Mouse (Mus musculus): ENCODE measurements around the gene Slc44a2. TPM values are rescaled to one million over a fixed set of nuclear protein-coding genes. Genes with fewer than 3 reads are reported as not detected.

Slc44a2 gene
- polyA plus RNA-seq, 1 experiment, result 271 TPM

DNA sequence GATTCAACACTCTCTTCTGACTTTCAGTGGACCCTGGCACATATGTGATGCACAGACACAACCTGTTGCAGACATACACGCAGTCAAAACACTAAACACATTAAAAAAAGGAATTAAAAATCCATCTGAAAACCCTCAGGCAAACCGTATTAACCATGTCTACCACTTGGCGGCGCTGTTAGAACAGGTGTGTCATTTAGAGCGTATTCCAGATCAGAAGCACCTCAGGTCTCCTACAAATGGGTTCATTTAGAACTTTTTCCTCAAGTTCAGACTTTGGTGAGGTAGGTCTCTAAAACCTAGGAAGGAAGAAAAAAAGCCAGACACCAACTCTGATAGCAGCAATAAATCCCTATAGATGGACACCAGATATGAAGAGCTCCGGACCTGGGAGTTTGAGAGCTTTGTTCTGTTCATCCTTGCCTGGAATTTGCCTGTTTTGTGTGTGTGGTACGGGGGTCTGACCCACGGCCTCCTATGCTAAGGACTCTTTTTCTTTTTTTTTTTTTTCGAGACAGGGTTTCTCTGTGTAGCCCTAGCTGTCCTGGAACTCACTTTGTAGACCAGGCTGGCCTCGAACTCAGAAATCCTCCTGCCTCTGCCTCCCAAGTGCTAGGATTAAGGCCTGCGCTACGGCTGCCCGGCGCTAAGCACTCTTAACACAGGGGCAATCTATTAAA is 46.2 kb downstream of the Slc44a2 start:
- WGBS, result 28% methylated on average over 14 of the region's 14 CpGs
- peak; percentile 60 for DNase-seq
- Histone ChIP-seq H3K4me1 (ENCODE audit: control insufficient read depth, insufficient read depth, low read length) (peaks cover 6% of the 10 kb centered on the region), H3K4me3 (replicated peaks; ENCODE audit: extremely low read depth, low read depth, low read length) (peak overlapping the region; percentile 38)
- TF ChIP-seq POLR2A (IDR thresholded peaks at IDR 0.05; ENCODE audit: borderline replicate concordance, extremely low read depth, low read depth, low read length) (no peak), CTCF (IDR thresholded peaks at IDR 0.05; ENCODE audit: insufficient read depth, low read length) (peak; percentile 46)

DNA sequence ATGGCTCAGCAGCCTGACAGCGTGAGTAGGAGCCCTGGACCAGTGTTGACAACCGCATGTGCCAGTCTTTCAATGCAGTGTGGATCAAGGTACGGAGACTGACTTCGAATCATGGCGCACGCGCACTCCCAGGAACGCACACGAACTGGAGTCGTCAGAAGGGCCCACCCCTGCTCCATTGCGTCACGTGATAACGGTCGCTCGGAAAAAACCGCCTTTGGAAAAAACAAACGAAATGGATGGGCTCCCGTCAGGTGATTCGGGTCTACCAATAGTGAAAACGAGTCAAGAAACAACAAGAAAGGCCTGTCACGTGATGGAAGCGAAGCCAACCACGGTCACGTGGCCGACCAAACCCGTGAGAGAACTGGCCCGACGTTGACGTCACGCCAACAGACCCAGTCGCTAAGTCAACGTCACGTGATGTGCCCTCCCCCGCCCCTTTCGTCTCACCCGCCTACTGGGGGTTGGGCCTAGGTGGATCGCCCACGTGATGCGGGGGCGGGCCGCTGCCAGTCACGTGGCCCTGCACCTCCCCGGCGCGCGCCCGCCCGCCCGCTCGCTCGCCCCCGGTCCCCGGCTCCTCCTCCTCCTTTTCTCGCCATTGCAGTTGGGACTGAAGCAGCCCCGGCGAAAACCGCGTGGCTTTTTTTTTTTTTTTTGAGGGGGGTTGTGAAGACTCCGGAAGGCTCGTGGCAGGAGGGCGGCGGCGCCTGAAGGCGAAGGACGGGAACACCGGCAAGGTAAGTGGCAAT is 47.0 kb downstream of the Slc44a2 start, which contains the start of gene Ilf3:
Ilf3 (plus strand) TSS at position 515 of the 755 bp plus-strand sequence.
- WGBS, result under 1% methylated on average over 64 of the region's 66 CpGs
- peaks cover 6% of the 10 kb centered on the region for H3K4me1 ChIP-seq (ENCODE audit: control insufficient read depth, insufficient read depth, low read length)

DNA sequence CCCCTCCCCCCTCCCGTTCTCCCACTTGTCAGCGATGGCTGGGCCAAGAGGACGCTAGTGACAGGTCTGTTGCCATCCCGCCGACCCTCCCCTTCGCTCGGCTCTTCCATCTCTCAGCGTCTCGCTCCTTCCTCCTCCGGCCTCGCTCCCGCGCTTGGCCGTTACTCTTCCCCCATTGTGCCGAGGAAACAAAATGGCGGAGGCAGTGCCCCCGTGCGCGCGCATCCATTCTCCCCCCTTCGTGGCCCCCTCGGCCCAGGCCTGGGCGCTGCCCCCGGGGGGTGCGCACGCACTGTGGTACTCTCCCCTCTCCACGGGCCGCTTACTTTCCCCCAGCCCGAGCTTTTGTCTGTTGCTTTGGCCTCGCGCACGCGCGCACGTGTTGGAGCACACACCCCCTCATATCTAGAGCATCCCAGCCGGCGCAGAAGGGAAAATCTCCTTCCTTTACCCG is 47.7 kb downstream of the Slc44a2 start:
- H3K4me3 ChIP-seq (replicated peaks; ENCODE audit: extremely low read depth, low read depth, low read length), result peak overlapping the region; percentile 100
- peaks cover 6% of the 10 kb centered on the region for H3K4me1 ChIP-seq (ENCODE audit: control insufficient read depth, insufficient read depth, low read length)
- DNase-seq, result peak; percentile 58
- WGBS, result under 1% methylated on average over 38 of the region's 38 CpGs
- no peak for TF ChIP-seq CTCF (IDR thresholded peaks at IDR 0.05; ENCODE audit: insufficient read depth, low read length)
- TF ChIP-seq POLR2A (IDR thresholded peaks at IDR 0.05; ENCODE audit: borderline replicate concordance, extremely low read depth, low read depth, low read length), result no peak

More for the DNA sequence above, 47.0 kb downstream of the Slc44a2 start, which contains the start of gene Ilf3:
- TF ChIP-seq CTCF (IDR thresholded peaks at IDR 0.05; ENCODE audit: insufficient read depth, low read length), result no peak
- peak; percentile 85; the same call in 1 of the 2 replicates for TF ChIP-seq POLR2A (IDR thresholded peaks at IDR 0.05; ENCODE audit: borderline replicate concordance, extremely low read depth, low read depth, low read length)
- peak within 1 kb of the TSS; percentile 100 for H3K4me3 ChIP-seq (replicated peaks; ENCODE audit: extremely low read depth, low read depth, low read length)
- DNase-seq, result peak; percentile 99

DNA sequence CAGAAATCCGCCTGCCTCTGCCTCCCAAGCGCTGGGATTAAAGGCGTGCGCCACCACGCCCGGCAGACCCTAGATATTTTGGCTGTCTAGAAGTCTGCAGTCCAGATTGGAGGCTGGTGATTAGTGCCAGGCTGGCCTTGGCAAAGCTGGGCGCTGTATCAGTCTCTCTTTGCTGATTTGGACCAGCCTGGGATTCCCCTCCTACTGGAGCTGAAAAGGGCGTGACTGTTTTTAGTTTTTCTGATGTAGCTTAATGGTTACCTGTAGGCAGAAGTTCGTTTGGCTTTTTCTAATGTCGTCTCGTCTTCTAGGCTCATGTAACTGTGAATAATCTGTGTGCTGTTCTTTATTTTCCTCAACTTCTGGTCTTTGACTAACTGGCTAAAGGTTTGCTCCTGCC is 48.6 kb downstream of the Slc44a2 start:
- WGBS, result 48% methylated on average over 11 of the region's 11 CpGs
- DNase-seq, result no peak
- peaks cover 6% of the 10 kb centered on the region for H3K4me1 ChIP-seq (ENCODE audit: control insufficient read depth, insufficient read depth, low read length)

DNA sequence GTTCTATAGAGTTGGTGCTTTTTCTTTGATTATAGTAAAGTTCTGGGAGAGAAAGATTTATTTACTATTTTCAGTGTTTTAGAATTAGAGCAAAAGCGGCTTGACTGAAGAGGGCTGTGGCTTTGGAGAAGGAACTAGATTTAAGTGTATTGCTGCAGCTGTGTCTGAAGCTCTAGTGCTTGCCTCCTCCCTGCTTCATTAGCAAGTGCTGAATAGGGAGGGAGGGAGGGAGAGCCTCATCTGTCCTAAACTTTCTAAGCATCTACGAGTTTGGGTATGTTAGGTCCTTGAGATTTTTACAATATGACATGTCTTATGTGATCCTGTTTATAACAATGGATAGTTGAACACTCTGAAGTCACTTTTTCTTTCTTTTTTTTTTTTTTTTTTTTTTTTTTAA is 50.4 kb downstream of the Slc44a2 start:
- peaks cover 6% of the 10 kb centered on the region for H3K4me1 ChIP-seq (ENCODE audit: control insufficient read depth, insufficient read depth, low read length)
- no peak overlapping the region for H3K4me3 ChIP-seq (replicated peaks; ENCODE audit: extremely low read depth, low read depth, low read length)
- no peak for DNase-seq
- TF ChIP-seq CTCF (IDR thresholded peaks at IDR 0.05; ENCODE audit: insufficient read depth, low read length), result no peak
- no peak for TF ChIP-seq POLR2A (IDR thresholded peaks at IDR 0.05; ENCODE audit: borderline replicate concordance, extremely low read depth, low read depth, low read length)
- 56% methylated on average over 2 of the region's 2 CpGs for WGBS

More for the DNA sequence above, 48.6 kb downstream of the Slc44a2 start:
- H3K4me3 ChIP-seq (replicated peaks; ENCODE audit: extremely low read depth, low read depth, low read length), result no peak overlapping the region
- TF ChIP-seq POLR2A (IDR thresholded peaks at IDR 0.05; ENCODE audit: borderline replicate concordance, extremely low read depth, low read depth, low read length) (no peak), CTCF (IDR thresholded peaks at IDR 0.05; ENCODE audit: insufficient read depth, low read length) (no peak)

DNA sequence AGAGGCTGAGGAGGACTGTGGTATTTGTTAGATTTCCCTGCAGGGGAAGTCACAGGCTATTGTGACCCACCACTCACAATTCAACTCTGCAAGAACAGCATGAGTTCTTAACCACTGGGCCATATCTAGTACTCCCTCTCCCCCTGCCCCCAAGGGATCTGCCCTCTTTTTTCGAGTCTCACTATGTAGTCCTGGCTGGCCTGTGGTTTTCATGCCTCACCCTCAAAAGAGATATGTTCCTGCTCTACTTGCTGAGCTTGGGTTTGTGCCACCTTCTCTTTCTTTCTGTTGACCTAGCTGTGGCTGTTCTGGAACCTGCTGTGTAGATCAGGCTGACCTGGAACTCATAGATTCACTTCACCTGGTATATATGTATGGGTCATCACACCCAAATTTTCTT is 52.0 kb downstream of the Slc44a2 start:
- no peak for DNase-seq
- 50% methylated on average over 1 of the region's 1 CpGs for WGBS
- TF ChIP-seq POLR2A (IDR thresholded peaks at IDR 0.05; ENCODE audit: borderline replicate concordance, extremely low read depth, low read depth, low read length) (no peak), CTCF (IDR thresholded peaks at IDR 0.05; ENCODE audit: insufficient read depth, low read length) (no peak)
- no peak overlapping the region for H3K4me3 ChIP-seq (replicated peaks; ENCODE audit: extremely low read depth, low read depth, low read length)
- peaks cover 6% of the 10 kb centered on the region; the same call in 1 of the 2 replicates for H3K4me1 ChIP-seq (ENCODE audit: control insufficient read depth, insufficient read depth, low read length)

DNA sequence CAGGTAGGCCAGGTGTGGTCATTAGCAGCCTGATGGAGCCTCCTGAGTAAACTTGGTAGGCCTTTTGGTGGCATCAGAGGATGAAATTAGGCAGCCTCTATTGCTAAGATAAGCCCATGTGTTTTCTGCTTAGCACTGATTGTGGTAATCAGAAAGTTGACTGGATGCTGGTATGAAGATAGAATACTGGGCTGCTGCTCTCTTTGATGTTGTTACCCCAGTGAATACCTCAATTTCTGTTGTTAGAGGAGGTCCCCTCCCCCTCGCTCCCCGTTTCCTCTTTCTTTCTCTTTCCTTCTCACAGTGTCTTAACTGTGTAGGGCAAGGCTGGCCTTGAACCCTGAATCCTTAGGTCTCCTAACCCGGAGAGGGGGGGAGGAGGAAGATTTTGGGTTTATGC is 58.7 kb downstream of the Slc44a2 start:
- WGBS, result 55% methylated on average over 3 of the region's 3 CpGs
- no peak for DNase-seq
- no peak overlapping the region for H3K4me3 ChIP-seq (replicated peaks; ENCODE audit: extremely low read depth, low read depth, low read length)
- TF ChIP-seq CTCF (IDR thresholded peaks at IDR 0.05; ENCODE audit: insufficient read depth, low read length) (no peak), POLR2A (IDR thresholded peaks at IDR 0.05; ENCODE audit: borderline replicate concordance, extremely low read depth, low read depth, low read length) (no peak)
- H3K4me1 ChIP-seq (ENCODE audit: control insufficient read depth, insufficient read depth, low read length), result peaks cover 5% of the 10 kb centered on the region

DNA sequence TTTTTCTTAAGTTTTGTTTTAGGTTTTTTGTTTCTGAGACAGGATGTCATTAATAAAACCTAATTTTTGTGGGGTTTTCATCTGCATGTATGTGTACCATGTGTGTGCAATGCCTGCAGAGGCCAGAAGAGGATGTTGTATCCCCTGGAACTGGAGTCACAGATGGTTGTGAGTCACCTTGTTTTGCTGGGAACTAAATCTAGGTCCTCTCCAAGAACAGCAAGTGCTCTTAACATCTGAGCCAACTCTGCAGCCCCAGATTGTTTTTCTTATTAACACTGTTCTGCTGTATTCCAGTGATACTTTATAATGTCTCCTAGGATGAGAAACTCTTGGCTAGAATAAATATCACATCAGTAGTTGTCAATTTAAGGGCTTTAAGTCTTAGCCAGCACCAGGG is 60.4 kb downstream of the Slc44a2 start:
- Histone ChIP-seq H3K4me3 (replicated peaks; ENCODE audit: extremely low read depth, low read depth, low read length) (no peak overlapping the region), H3K4me1 (ENCODE audit: control insufficient read depth, insufficient read depth, low read length) (peaks cover 9% of the 10 kb centered on the region)
- DNase-seq, result no peak
- no peak for TF ChIP-seq CTCF (IDR thresholded peaks at IDR 0.05; ENCODE audit: insufficient read depth, low read length)
- TF ChIP-seq POLR2A (IDR thresholded peaks at IDR 0.05; ENCODE audit: borderline replicate concordance, extremely low read depth, low read depth, low read length), result no peak

DNA sequence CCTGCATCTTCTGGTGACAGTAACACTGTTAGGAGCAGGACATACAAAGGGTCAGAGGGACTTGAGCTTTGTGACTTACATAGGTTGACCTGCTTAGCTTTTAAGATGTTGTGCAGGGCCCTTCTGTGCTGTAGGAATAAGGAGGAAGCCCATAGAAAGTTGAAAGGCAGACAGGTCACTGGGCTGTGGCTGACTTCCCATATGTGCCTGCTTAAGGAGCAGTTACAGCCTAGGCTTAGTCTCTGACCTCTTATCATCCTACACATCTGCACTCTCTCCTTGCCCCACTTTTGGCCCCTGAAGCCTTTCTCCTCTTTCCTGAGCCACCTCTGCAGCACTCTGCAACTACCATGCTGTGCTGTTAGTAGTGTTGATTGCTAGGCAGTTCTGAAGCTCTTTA is 63.5 kb downstream of the Slc44a2 start:
- TF ChIP-seq POLR2A (IDR thresholded peaks at IDR 0.05; ENCODE audit: borderline replicate concordance, extremely low read depth, low read depth, low read length) (no peak), CTCF (IDR thresholded peaks at IDR 0.05; ENCODE audit: insufficient read depth, low read length) (no peak)
- no peak for DNase-seq
- Histone ChIP-seq H3K4me3 (replicated peaks; ENCODE audit: extremely low read depth, low read depth, low read length) (no peak overlapping the region), H3K4me1 (ENCODE audit: control insufficient read depth, insufficient read depth, low read length) (0 out of 2 replicates have a peak, but pooled peaks cover 4% of the 10 kb centered on the region)
